Mouse (Mus musculus): ENCODE data around the gene Plekha4. TPM values are rescaled to one million over a fixed set of nuclear protein-coding genes. Genes with fewer than 3 reads are reported as not detected.

Plekha4 gene
- polyA plus RNA-seq, 1 experiment from 2014 or later, result 1.4 TPM

DNA sequence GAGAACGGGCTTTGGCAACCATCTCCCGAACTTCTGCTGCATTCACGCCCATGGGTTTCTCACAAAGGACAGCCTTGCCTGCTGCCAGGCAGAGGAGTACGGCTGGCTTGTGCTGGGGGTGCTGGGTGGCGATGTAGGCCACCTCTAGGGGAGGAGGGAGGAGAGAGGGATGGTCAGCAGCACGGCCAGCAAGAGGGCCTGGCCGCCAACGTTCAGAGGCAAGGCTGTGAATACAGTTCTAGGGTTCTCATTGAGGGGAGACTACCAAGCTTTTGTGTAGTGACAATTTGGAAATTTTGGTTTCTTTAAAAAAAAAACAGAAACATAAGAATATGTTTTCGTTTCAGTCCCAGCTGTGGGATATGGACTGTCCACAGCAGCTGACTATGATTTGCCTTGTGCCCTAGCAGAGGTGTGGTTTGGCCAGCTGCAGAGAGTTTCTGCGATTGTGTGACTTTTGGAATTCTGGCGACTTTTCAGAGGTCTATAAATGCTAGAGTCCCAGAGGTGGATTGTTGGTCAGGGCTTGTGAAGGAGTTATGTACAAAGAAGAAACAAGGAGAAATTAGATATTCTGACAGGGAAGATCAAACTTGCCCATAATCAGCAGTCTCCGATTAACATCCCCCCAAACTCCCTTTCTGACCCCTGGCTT is 39.2 kb upstream of the Plekha4 start, which contains the start of gene Gm45808:
TSS of gene Gm45808 (minus strand) at position 51 of the 655 bp plus-strand sequence.
- 85% methylated on average over 12 of the region's 12 CpGs for WGBS

DNA sequence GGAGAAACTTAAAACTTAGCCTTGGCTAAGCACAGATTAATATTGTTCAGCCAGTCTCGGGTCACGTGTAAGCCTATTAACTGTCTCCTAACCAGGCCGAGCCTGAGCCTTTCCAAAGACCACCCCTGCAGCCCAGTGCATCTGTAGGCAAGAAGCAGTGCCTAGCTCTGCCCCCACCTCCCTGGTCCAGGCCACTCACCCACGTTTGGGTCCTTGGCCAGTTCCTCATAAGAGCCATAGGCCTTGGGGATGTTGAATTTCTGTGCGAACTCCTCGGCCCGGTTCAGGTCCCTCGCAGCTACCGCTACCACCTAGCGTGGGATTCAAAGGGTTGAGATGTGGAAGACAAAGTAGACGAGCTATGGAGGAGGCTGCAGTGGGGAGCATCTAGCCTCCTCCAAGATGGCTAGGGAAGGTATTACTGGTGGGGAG is 38.3 kb upstream of the Plekha4 start:
- peak overlapping the region; percentile 73 for H3K4me2 ChIP-seq (ENCODE audit: low read depth, low read length)
- H3K9me3 ChIP-seq (ENCODE audit: control insufficient read depth, low read length), result no peaks in the 10 kb centered on the region
- H3K27me3 ChIP-seq (replicated peaks; ENCODE audit: control insufficient read depth, insufficient read depth, low read length), result no peaks in the 10 kb centered on the region
- H3K9ac ChIP-seq (ENCODE audit: low read depth, low read length), result peak overlapping the region; percentile 74
- no peak for ATAC-seq
- 51% methylated on average over 11 of the region's 11 CpGs for WGBS
- H3K4me3 ChIP-seq (ENCODE audit: low read length), result peak overlapping the region; percentile 56
- H3K36me3 ChIP-seq (ENCODE audit: control insufficient read depth, insufficient read depth, low read length), result no peaks in the 10 kb centered on the region
- peak overlapping the region; percentile 51 for H3K27ac ChIP-seq (ENCODE audit: low read length)
- peaks cover 22% of the 10 kb centered on the region for H3K4me1 ChIP-seq (ENCODE audit: control insufficient read depth, insufficient read depth, low read length)

More for the DNA sequence above, 39.2 kb upstream of the Plekha4 start, which contains the start of gene Gm45808:
- Histone ChIP-seq H3K4me3 (ENCODE audit: low read length) (no peak within 1 kb of the TSS), H3K4me1 (ENCODE audit: control insufficient read depth, insufficient read depth, low read length) (peaks cover 22% of the 10 kb centered on the region), H3K36me3 (ENCODE audit: control insufficient read depth, insufficient read depth, low read length) (no peaks in the 10 kb centered on the region), H3K4me2 (ENCODE audit: low read depth, low read length) (no peak within 1 kb of the TSS), H3K9ac (ENCODE audit: low read depth, low read length) (no peak within 1 kb of the TSS), H3K27me3 (replicated peaks; ENCODE audit: control insufficient read depth, insufficient read depth, low read length) (no peaks in the 10 kb centered on the region), H3K27ac (ENCODE audit: low read length) (no peak within 1 kb of the TSS), H3K9me3 (ENCODE audit: control insufficient read depth, low read length) (no peaks in the 10 kb centered on the region)
- no peak for ATAC-seq

DNA sequence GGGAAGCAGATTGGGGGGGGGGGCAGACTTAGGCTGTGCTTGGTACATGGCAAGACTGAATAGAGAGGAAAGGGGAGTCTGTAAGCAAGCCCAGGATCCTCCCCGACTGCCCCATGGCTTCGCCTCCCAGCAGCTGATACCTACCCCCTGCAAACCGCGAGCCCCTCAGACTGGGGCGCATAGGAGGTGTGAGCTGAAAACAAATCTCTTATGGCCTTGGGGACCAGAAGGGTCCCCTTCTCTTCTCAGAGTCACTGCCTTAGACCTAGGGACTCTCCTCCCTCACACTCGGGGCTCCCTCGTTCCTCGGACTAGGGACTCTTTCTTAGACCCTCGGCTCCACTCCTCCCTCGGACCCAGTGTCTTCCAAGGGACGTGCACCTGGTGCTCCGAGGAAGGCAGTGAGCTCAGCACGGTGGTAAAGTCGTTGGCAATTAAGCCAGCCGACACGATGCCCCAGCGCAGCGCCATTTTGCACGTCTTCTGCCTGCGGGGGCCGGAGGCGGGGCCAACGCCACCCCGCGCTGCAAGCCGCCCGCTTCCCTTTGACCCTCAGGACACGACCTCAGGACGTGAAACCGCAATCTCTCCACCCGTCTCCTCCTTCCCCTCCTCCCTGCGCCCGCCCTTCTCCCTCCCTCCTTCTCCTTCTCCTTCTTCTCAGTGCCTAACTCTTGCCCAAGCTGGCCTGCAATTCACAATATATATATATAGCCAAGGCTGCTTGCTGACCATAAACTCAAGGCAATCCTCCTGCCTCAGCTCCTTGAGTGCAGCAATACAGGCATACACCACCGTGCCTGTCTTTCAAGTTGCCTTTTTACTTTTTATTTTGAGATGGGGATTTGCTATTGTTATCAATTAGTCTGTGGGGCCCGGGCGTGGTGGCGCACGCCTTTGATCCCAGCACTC is 37.6 kb upstream of the Plekha4 start, which contains the start of gene Dhdh:
TSS of gene Dhdh (minus strand) at position 513 of the 912 bp plus-strand sequence.
- Histone ChIP-seq H3K27ac (ENCODE audit: low read length) (peak within 1 kb of the TSS; percentile 51), H3K9ac (ENCODE audit: low read depth, low read length) (peak within 1 kb of the TSS; percentile 74), H3K9me3 (ENCODE audit: control insufficient read depth, low read length) (no peaks in the 10 kb centered on the region), H3K4me1 (ENCODE audit: control insufficient read depth, insufficient read depth, low read length) (peaks cover 22% of the 10 kb centered on the region), H3K4me2 (ENCODE audit: low read depth, low read length) (peak within 1 kb of the TSS; percentile 73), H3K27me3 (replicated peaks; ENCODE audit: control insufficient read depth, insufficient read depth, low read length) (no peaks in the 10 kb centered on the region), H3K4me3 (ENCODE audit: low read length) (peak within 1 kb of the TSS; percentile 56), H3K36me3 (ENCODE audit: control insufficient read depth, insufficient read depth, low read length) (peaks cover 3% of the 10 kb centered on the region)
- ATAC-seq, result peak; percentile 66
- 11% methylated on average over 38 of the region's 38 CpGs for WGBS

DNA sequence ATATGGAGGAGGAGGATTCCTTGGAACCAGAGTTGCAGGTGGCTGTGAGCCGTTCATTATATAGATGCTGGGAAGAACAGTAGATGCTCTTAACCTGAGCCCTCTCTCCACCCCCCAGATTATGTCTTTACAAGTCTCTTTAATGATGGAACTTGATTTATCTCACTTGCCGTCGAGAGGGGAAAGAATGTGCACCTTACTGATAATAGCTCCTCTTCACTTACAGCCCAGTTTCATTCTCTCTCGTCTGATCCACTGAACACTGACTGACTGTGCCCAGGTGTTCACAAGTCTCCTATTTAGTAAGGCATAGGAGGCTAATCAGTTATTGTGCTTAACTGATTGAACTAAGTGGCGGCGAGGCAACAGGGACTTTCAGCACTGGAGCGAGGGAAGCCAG is 36.6 kb upstream of the Plekha4 start:
- Histone ChIP-seq H3K27ac (ENCODE audit: low read length) (no peak overlapping the region), H3K4me3 (ENCODE audit: low read length) (no peak overlapping the region), H3K4me1 (ENCODE audit: control insufficient read depth, insufficient read depth, low read length) (peaks cover 22% of the 10 kb centered on the region), H3K9ac (ENCODE audit: low read depth, low read length) (no peak overlapping the region), H3K36me3 (ENCODE audit: control insufficient read depth, insufficient read depth, low read length) (peaks cover 12% of the 10 kb centered on the region), H3K9me3 (ENCODE audit: control insufficient read depth, low read length) (no peaks in the 10 kb centered on the region), H3K4me2 (ENCODE audit: low read depth, low read length) (no peak overlapping the region), H3K27me3 (replicated peaks; ENCODE audit: control insufficient read depth, insufficient read depth, low read length) (no peaks in the 10 kb centered on the region)
- 79% methylated on average over 7 of the region's 7 CpGs for WGBS
- no peak for ATAC-seq

DNA sequence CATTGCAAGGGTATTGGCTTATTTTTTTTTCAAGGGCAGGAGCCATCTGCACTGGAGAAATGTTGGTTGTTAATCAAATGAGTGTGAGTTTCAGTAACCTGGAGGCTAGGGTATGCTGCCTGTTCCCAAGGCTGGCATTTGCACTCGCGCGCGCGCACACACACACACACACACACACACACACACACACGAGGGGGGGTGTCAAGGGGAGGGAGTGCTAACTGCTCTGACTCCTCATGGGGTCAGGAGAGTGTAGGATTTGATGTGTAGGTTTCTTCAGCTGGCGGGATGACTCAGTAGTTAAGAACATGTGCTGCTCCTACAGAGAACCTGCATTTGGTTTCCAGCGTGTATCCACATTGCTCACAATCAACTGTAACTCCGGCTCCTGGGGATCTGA is 35.3 kb upstream of the Plekha4 start:
- Histone ChIP-seq H3K36me3 (ENCODE audit: control insufficient read depth, insufficient read depth, low read length) (peaks cover 13% of the 10 kb centered on the region), H3K9ac (ENCODE audit: low read depth, low read length) (no peak overlapping the region), H3K27ac (ENCODE audit: low read length) (no peak overlapping the region), H3K4me2 (ENCODE audit: low read depth, low read length) (no peak overlapping the region), H3K9me3 (ENCODE audit: control insufficient read depth, low read length) (no peaks in the 10 kb centered on the region), H3K4me1 (ENCODE audit: control insufficient read depth, insufficient read depth, low read length) (peaks cover 22% of the 10 kb centered on the region), H3K4me3 (ENCODE audit: low read length) (no peak overlapping the region), H3K27me3 (replicated peaks; ENCODE audit: control insufficient read depth, insufficient read depth, low read length) (no peaks in the 10 kb centered on the region)
- ATAC-seq, result peak; percentile 32; the same call in 1 of the 2 replicates
- 38% methylated on average over 9 of the region's 9 CpGs for WGBS

DNA sequence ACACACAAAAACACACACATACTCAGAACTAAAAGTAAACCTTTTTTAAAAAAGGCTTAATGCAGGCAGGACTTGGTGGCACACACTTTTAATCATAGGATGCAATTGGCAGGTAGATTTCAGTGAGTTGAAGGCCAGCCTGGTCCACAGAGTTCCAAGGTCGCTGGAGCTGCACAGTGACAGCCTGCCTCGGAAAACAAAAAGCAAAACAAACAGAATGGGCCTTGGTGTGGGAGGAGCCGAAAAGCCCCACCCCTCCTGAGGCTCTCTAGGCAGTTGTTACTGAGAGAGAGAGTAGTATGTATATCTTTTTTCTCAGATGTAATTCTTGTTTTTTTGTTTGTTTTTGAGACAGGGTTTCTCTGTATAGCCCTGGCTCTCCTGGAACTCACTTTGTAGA is 34.9 kb upstream of the Plekha4 start:
- Histone ChIP-seq H3K4me2 (ENCODE audit: low read depth, low read length) (no peak overlapping the region), H3K9me3 (ENCODE audit: control insufficient read depth, low read length) (no peaks in the 10 kb centered on the region), H3K4me3 (ENCODE audit: low read length) (no peak overlapping the region), H3K9ac (ENCODE audit: low read depth, low read length) (peak overlapping the region; percentile 25; the same call in 1 of the 2 replicates), H3K27ac (ENCODE audit: low read length) (no peak overlapping the region), H3K4me1 (ENCODE audit: control insufficient read depth, insufficient read depth, low read length) (peaks cover 22% of the 10 kb centered on the region), H3K36me3 (ENCODE audit: control insufficient read depth, insufficient read depth, low read length) (peaks cover 13% of the 10 kb centered on the region), H3K27me3 (replicated peaks; ENCODE audit: control insufficient read depth, insufficient read depth, low read length) (no peaks in the 10 kb centered on the region)
- 20% methylated on average over 3 of the region's 3 CpGs for WGBS
- peak; percentile 66 for ATAC-seq

DNA sequence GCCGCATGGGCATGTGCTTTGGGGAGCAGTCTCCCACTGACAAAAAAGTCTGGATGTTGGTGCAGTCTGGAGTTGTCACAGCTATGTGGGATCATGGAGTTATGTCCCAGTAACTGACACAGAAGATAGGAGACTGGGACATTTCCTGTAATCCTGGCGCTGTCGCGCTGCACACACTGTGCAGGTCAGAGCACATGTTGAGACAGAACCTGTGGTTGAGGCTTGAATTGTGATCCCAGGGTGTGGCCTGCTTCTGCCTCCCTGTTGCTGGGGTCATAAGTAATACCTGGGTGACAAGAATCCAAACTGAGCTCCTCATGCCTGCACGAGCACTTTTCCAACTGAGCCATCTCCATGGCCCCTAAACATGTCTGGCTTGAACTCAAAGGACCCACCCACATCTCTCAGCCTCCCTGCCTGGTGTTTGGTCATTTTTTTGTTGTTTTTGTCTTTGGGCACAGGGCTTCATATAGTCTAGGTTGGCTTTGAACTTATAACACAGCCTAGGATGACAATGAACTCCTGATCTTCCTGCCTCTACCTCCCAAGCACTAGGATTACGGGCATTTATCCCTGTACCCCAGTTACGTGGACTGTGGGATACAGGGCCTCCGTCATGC is 33.8 kb upstream of the Plekha4 start:
- H3K9ac ChIP-seq (ENCODE audit: low read depth, low read length), result no peak overlapping the region
- no peak overlapping the region for H3K4me2 ChIP-seq (ENCODE audit: low read depth, low read length)
- peaks cover 13% of the 10 kb centered on the region for H3K36me3 ChIP-seq (ENCODE audit: control insufficient read depth, insufficient read depth, low read length)
- no peaks in the 10 kb centered on the region for H3K9me3 ChIP-seq (ENCODE audit: control insufficient read depth, low read length)
- no peak for ATAC-seq
- no peaks in the 10 kb centered on the region for H3K27me3 ChIP-seq (replicated peaks; ENCODE audit: control insufficient read depth, insufficient read depth, low read length)
- 95% methylated on average over 8 of the region's 8 CpGs for WGBS
- no peak overlapping the region for H3K27ac ChIP-seq (ENCODE audit: low read length)
- H3K4me1 ChIP-seq (ENCODE audit: control insufficient read depth, insufficient read depth, low read length), result peaks cover 22% of the 10 kb centered on the region
- H3K4me3 ChIP-seq (ENCODE audit: low read length), result no peak overlapping the region

DNA sequence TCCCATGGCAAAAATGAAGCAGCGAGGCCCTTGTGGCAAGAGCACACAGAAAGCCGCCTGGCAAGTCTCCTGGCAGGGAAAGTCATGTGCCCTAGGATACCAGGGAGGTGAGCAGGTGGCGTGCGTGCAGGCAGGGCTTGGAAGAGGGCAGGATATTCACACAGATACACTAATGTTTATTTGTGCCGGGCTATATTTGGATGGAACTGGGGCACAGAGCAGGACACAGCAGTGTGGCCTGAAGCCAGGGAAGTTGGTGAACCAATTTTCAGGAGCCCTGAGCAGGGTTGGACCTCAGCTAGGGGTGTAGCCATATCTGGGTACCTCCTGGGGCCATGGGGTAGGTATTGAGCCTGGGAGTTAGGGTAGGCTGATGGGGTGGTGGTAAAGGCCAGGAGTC is 33.2 kb upstream of the Plekha4 start:
- H3K36me3 ChIP-seq (ENCODE audit: control insufficient read depth, insufficient read depth, low read length), result peaks cover 15% of the 10 kb centered on the region
- ATAC-seq, result no peak
- H3K4me2 ChIP-seq (ENCODE audit: low read depth, low read length), result no peak overlapping the region
- H3K9me3 ChIP-seq (ENCODE audit: control insufficient read depth, low read length), result no peaks in the 10 kb centered on the region
- peaks cover 22% of the 10 kb centered on the region for H3K4me1 ChIP-seq (ENCODE audit: control insufficient read depth, insufficient read depth, low read length)
- H3K27me3 ChIP-seq (replicated peaks; ENCODE audit: control insufficient read depth, insufficient read depth, low read length), result no peaks in the 10 kb centered on the region
- 93% methylated on average over 5 of the region's 5 CpGs for WGBS
- H3K9ac ChIP-seq (ENCODE audit: low read depth, low read length), result no peak overlapping the region
- H3K27ac ChIP-seq (ENCODE audit: low read length), result no peak overlapping the region
- no peak overlapping the region for H3K4me3 ChIP-seq (ENCODE audit: low read length)

DNA sequence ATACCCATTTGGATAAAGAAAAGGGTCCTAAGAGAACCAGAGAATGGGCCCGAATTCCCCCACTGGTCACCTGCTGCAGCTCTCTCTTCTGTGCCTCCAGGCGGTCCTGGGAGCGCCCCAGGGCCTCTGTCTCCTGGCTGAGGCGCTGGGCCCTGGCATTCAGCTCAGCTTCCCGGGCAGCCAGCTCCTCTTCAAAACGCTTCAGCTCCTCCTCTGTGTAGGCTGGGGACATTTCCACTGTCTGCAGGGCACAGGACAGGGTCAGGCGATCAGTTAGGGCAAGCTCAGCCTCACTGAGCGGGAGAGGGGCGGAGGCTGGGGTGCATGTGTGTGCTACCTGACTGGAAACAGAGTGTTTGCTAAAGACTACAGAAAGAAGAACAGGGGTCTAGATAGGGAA is 31.6 kb upstream of the Plekha4 start:
- ATAC-seq, result no peak
- H3K9me3 ChIP-seq (ENCODE audit: control insufficient read depth, low read length), result no peaks in the 10 kb centered on the region
- H3K36me3 ChIP-seq (ENCODE audit: control insufficient read depth, insufficient read depth, low read length), result peaks cover 21% of the 10 kb centered on the region
- H3K27ac ChIP-seq (ENCODE audit: low read length), result no peak overlapping the region
- WGBS, result 86% methylated on average over 9 of the region's 9 CpGs
- H3K4me1 ChIP-seq (ENCODE audit: control insufficient read depth, insufficient read depth, low read length), result peaks cover 10% of the 10 kb centered on the region
- H3K9ac ChIP-seq (ENCODE audit: low read depth, low read length), result no peak overlapping the region
- no peak overlapping the region for H3K4me3 ChIP-seq (ENCODE audit: low read length)
- no peaks in the 10 kb centered on the region for H3K27me3 ChIP-seq (replicated peaks; ENCODE audit: control insufficient read depth, insufficient read depth, low read length)
- H3K4me2 ChIP-seq (ENCODE audit: low read depth, low read length), result no peak overlapping the region
